Mouse (Mus musculus) kidney, postnatal 25 days (tissue): Measurements from ENCODE around the gene Tsen2.

Source experiments
- DNase-seq, 2 experiments: peaks; one replicate each; pipeline ENCODE4 v3.0.0; 2021; ENCODE audit warnings: mixed read lengths in 2 of 2

Tsen2 gene

GRCm38 (mm10) chr6:115541676-115542275, 2.7 kb upstream of the Tsen2 start:
- no peak for DNase-seq

- no peak for DNase-seq
Observed at GRCm38 (mm10) chr6:115542341-115542740, 2.1 kb upstream of the Tsen2 start.

DNA sequence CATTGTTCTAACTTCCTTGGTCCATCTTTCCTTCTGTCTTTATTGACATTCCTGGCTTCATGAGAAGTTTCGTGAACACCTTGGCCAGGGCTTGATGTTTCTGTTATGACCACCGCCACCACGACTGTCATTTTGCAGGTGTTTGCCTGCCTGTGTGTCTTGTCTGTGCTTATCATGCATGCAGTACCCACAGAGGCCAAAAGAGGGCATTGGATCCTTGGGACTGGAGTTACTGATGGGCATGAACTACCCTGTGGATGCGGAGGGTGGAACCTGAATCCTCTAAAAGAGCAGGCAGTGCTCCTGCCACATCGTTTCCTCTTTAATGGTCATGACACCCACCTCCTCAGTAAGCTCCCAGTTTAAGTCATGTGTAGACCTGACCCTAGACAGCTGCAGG, 1.8 kb downstream of the Tsen2 start:
- DNase-seq = peak; percentile 71 to 83

DNA sequence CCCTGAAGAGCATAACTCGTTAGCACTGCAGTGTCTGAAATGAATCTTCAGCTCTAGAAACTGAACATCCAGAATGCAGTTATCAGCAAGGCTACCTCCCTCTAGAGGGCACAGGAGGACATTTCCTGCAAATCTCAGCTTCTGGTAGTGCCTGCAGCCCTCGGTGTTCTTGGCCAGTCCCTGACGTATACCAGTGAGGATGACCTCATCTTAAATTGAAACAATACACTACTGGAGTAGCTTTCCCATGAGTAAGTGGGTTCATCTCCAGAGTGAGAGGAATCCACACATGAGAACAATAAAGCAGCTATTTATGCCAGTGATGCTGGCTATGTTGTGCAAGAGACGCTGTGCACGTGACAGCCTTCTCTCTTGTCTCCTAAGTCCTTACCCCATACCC, 11.0 kb downstream of the Tsen2 start:
- no peak for DNase-seq

DNA sequence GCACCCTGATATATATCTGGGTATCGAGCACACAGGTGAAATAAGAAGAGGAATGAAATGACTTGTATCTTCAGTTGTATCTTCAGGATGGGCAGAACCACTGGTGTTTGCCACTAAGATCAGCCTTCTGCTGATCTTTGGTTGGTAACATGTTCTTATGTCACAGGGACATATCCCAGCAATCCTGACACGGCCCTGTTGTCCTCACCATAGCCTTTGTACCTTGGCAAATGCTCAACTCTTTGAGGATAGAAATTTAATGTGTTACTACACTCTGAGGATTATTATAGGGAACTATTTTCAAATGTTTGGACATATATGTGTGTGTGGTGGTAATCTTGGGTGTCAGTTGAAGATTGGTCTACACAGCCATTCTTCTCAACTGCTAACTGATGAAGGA, 13.7 kb downstream of the Tsen2 start:
- peak in 1 of 2 experiments; percentile 46 for DNase-seq

DNA sequence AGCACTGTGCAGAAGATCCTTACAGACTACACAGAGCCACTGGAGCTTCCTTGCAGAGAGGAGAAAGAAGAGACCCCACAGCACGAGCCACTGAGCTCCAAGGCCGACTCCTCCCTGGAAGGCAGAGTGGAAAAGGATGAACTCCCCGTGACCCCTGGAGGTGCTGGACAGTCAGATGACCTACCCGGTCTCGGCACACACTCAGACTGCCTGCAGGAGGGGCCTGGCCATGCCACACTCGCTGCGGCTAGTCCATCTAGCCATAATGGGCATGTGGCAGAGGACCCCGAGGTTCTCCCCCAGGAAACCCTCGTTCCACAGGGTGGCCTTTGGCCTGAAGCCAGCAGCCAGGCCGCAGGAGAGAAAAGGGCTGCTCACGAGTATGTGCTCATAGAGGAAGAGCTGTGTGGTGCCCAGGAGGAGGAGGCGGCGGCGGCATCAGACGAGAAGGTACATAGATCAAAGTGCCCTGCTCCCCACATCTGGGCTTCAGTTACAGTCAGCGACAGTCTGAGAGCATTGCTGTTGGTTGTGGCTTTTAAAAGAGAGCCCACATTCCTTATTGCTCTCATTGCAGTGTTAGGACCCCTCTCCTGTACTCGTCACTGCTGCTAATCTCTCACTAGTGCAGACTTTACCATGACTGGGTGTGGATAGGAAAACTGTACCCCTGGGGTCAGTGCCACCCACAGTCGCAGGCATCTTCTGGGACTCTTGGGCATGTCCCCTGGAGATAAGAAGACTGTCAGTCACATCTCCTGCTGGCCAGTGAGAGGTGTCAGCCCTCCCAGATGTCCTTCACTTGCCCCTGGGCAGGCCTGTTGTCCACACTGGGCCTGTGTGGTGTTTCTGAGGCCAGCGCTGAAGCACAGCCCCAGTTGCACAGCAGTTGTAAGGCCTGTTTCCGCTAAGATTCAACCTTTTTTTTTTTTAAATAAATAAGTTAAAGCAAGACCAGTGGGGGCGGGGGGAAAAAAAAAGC, 15.5 kb downstream of the Tsen2 start:
- peak; percentile 65 to 89 for DNase-seq

GRCm38 (mm10) chr6:115565479-115566045, 21.1 kb downstream of the Tsen2 start:
- no peak for DNase-seq

DNA sequence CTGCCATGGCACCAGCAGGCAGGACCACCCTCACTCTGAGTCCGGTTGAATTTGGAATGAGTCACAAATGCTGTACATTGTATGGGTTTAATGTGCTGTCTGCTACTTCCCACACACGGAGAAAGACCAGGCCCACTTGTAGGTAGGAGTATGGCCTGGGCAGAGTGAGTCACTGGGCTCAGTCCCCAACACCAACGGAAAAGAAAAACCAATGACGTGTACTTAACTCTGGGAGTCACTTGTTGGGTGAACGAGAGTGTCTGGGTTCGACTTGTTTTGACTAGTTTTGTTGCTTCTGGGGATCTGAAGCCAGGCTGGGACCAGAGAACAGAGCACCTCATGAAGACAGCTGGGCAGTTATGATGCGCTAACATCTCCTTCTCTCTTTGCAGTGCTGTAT, 29.7 kb downstream of the Tsen2 start:
- no peak for DNase-seq

DNA sequence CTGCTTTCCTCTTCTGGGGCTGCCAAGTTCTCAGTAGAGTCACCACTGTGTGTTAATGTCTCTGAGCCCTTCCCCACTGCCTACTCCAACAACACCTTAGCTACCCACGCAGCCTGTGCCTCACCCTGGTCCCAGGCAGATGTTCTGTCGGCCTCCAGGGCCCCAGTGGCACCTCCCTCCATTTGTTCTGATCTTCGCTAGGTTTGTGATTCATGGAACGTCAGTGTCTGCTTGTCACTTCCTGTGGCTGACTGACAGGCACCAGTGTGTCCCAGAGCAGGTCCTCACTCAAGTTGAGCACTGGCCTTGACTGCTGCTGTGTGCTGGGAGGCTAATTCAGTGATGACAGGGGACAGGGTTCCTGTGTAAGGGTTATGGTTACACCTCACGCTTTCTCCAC, 32.9 kb downstream of the Tsen2 start:
- DNase-seq = no peak

- no peak for DNase-seq
Observed at GRCm38 (mm10) chr6:115577941-115578340, 33.5 kb downstream of the Tsen2 start.

DNA sequence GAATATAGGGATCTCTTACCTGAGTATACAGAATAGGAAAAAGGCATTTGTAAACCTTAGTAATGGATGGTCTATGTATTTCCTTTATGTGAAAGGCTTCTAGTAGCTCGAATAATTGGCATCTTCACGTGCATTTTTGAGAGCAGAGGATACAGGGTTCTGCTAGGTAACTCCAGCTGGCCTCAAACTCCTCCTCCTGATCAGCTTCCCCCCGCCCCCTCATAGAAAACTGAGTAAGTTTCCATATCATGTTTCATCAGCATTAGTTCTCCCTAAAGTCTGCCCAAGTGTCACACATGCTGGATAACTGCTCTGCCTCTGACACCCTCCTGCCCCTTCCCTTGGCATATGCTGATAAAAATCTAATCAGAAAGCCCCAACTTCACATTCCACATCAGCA, 36.3 kb downstream of the Tsen2 start:
- no peak for DNase-seq

DNA sequence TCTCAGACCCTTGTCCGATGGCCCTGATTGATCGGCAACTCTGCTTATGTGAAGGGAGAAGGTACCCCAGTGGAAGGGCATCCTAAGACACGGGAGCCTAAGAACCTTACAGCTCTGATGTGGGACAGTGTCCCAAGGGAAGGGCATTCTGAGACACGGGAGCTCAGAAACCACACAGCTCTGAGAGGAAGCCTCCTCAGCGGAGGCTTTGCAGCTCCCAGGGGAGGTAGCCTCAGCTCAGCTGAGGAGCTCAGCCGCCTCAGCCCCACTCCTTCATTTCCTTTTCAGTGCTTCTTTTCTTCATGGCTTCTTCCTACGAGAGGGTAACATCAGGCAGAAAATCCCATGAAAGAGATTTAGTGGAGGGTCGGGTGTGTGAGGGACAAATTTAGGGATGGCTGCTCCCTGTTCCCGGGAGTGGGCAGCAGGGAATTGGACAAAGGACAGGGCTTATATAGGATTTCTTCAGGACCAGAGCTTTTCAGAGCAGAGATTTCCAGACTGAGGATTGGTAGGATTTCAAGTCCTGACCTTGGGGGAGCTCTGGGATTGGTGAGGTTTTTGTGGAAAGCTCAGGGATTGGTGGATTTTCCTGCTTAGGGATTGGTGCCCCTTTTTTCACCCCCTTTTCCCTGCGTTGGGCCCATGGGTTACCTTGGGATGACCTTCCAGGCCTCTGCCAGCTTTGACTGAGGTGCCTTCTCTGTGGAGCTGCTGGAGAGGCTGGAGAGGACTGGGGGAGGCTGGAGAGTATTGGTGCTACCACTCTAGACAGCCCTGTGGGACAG, 38.1 kb downstream of the Tsen2 start:
- DNase-seq = no peak

- no peak for DNase-seq
Observed at GRCm38 (mm10) chr6:115583430-115584125, 39.1 kb downstream of the Tsen2 start.

- DNase-seq = peak; percentile 16 to 41
Observed at GRCm38 (mm10) chr6:115584176-115584575, 39.7 kb downstream of the Tsen2 start.

- no peak for DNase-seq
Observed at GRCm38 (mm10) chr6:115586321-115586720, 41.9 kb downstream of the Tsen2 start.

- no peak for DNase-seq
Observed at GRCm38 (mm10) chr6:115591692-115592359, 47.4 kb downstream of the Tsen2 start.

- peak; percentile 71 to 77 for DNase-seq
Observed at GRCm38 (mm10) chr6:115592458-115592857, 48.0 kb downstream of the Tsen2 start, which contains the start of gene Mkrn2os. TSS of gene Mkrn2os (minus strand) at chr6:115592576.

GRCm38 (mm10) chr6:115593252-115593651, 48.8 kb downstream of the Tsen2 start:
- no peak for DNase-seq

DNA sequence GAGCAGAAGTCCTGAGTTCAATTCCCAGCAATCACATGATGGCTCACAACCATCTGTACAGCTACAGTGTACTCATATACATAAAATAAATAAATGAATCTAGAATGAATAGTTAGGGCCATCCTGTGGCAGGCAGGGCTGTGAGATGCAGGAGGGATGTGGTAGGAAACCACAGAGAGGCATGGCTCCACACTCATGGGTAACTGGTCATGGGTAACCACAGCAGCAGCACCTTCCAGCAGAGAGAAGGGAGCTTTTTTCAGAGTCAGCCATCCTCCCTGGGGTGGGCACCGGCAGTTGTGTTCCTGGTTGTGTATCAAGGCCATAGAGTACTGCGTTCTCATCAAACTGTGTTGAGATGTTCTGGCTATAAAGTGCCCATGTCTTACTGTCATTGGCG, 50.0 kb downstream of the Tsen2 start:
- DNase-seq = no peak

GRCm38 (mm10) chr6:115595667-115596066, 51.2 kb downstream of the Tsen2 start:
- DNase-seq = no peak

DNA sequence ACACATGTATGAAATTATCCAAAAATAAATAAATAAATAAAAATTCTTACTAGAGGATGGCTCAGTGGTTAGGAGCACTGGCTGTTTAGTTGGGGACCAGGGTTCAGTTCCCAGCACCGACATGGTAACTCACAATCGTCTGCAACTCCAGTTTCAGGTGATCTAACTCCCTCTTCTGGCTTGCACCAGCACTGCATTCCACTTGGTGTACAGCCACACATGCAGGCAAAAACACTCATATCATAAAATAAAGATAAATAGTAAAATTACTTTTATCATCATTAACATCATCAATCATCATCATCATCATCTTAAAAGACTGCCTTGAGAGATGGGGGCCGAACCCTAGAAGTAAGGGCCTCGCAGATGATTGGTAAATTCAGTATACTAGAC, 56.9 kb downstream of the Tsen2 start:
- no peak for DNase-seq
